Mouse (Mus musculus) midbrain, postnatal 0 days (tissue): Measurements from ENCODE around the gene Efcab11. TPM values are rescaled to one million over a fixed set of nuclear protein-coding genes. Genes with fewer than 3 reads are reported as not detected.

Source experiments
- ATAC-seq: fragments of 200-750 bp; cut with Nextera tagmentation; 2 replicates; pipeline ENCODE4 v1.8.0; 2017; ENCODE audit warnings: moderate number of reproducible peaks, mild to moderate bottlenecking, moderate TSS enrichment, moderate library complexity; ENCODE audit not compliant: low FRiP score
- DNase-seq: peaks from one replicate; pipeline ENCODE4 v3.0.0-alpha.2; 2015; ENCODE audit warnings: low spot score
- H3K27ac ChIP-seq: fragments of 300-500 bp; sonication (generic); 2 replicates; pipeline ENCODE4 v1.5.1; 2014; ENCODE audit warnings: low read depth, mild to moderate bottlenecking, low read length, mixed read lengths
- H3K27me3 ChIP-seq: fragments of 300-500 bp; sonication (generic); 2 replicates; pipeline ENCODE4 v1.6.1; 2014; ENCODE audit warnings: low read length, control low read depth, mixed read lengths; ENCODE audit not compliant: insufficient read depth
- H3K36me3 ChIP-seq: fragments of 300-500 bp; sonication (generic); 2 replicates; pipeline ENCODE4 v1.6.1; 2014; ENCODE audit warnings: low read length, control low read depth, mixed read lengths; ENCODE audit not compliant: insufficient read depth
- H3K4me1 ChIP-seq: fragments of 300-500 bp; sonication (generic); 2 replicates; pipeline ENCODE4 v1.6.1; 2014; ENCODE audit warnings: mild to moderate bottlenecking, control low read depth, antibody characterized with exemption, low read length, mixed read lengths; ENCODE audit not compliant: insufficient read depth
- H3K4me2 ChIP-seq: fragments of 300-500 bp; sonication (generic); 2 replicates; pipeline ENCODE4 v1.6.1; 2014; ENCODE audit warnings: low read depth, mild to moderate bottlenecking, low read length, mixed read lengths; ENCODE audit not compliant: poor library complexity, severe bottlenecking
- H3K4me3 ChIP-seq: fragments of 300-500 bp; sonication (generic); 2 replicates; pipeline ENCODE4 v1.5.1; 2014; ENCODE audit warnings: low read depth, mild to moderate bottlenecking, low read length, moderate library complexity
- H3K9ac ChIP-seq: fragments of 300-500 bp; sonication (generic); replicated peaks from 2 replicates; pipeline ENCODE4 v1.6.1; 2014; ENCODE audit warnings: mild to moderate bottlenecking, low read length, moderate library complexity, mixed read lengths; ENCODE audit not compliant: poor library complexity, severe bottlenecking
- H3K9me3 ChIP-seq: fragments of 300-500 bp; sonication (generic); 2 replicates; pipeline ENCODE4 v1.6.1; 2016; ENCODE audit warnings: low read length, control low read depth
- CTCF ChIP-seq: IDR thresholded peaks from 2 replicates; pipeline ENCODE4 v1.5.1; 2016; ENCODE audit warnings: antibody characterized with exemption, mild to moderate bottlenecking
- WGBS: fragments of 180-500 bp; shearing (Covaris S2); extraction: QIAGEN DNeasy Blood & Tissue Kit; methylation state at CpG from one replicate; pipeline ENCODE4 v1.1.7; 2014; 5-methylcytosine and 5-hydroxymethylcytosine counted together
- polyA plus RNA-seq: library from polyadenylated mRNA; unstranded; fragments of >200 nt; fragmentation: Nextera tagmentation; extraction: Ambion mirVana; gene quantifications from 2 replicates; pipeline ENCODE4 v1.2.1, GENCODE M21; 2015
- total RNA-seq: library from RNA; depleted of rRNA; stranded (reverse); fragments of >200 nt; gene quantifications from 2 replicates; pipeline ENCODE4 v1.2.3, GENCODE M21; 2014

Gene Efcab11
- total and polyA plus RNA-seq, 2 experiments from 2014 or later = 2.5 to 2.6 TPM

DNA sequence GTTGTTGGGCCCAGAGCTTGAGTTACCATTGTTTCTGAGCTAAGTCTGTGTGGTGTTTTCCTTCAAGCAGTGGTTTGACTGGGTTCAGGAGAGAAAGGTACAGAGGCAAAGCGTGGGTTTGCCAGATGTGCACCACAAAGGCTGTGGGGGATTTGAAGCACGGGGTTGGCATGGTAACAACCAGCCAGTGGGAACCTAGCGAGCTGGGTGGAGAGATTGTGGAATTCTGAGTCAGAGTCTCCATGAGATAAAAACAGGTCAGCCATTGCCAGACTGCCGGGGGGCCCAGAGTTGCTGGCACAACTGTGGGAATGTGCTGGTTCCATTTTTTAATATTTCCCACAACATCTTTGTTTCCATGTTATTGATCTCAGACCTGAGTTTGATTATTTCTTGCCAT, 202.6 kb downstream of the Efcab11 start:
- Histone ChIP-seq H3K27me3 (no peaks in the 10 kb centered on the region), H3K4me1 (no peaks in the 10 kb centered on the region), H3K9ac (no peak overlapping the region), H3K4me3 (no peak overlapping the region), H3K36me3 (no peaks in the 10 kb centered on the region), H3K9me3 (no peaks in the 10 kb centered on the region), H3K4me2 (no peak overlapping the region), H3K27ac (no peak overlapping the region)
- no peak for DNase-seq
- ATAC-seq = no peak
- no peak for TF ChIP-seq CTCF
- 26% methylated on average over 4 of the region's 4 CpGs for WGBS

GRCm38 (mm10) chr12:99671866-99672191, 212.4 kb downstream of the Efcab11 start:
- Histone ChIP-seq H3K36me3 (no peaks in the 10 kb centered on the region), H3K4me3 (no peak overlapping the region), H3K4me1 (peaks cover 10% of the 10 kb centered on the region), H3K27ac (no peak overlapping the region), H3K27me3 (no peaks in the 10 kb centered on the region), H3K9me3 (no peaks in the 10 kb centered on the region), H3K9ac (no peak overlapping the region), H3K4me2 (no peak overlapping the region)
- 62% methylated on average over 4 of the region's 4 CpGs for WGBS
- DNase-seq (peak; percentile 43), ATAC-seq (0 out of 2 replicates have a peak, but pooled peaks have one; percentile 10)
- no peak for TF ChIP-seq CTCF

- ATAC-seq (peak; percentile 44), DNase-seq (peak; percentile 72)
- Histone ChIP-seq H3K9ac (no peak overlapping the region), H3K4me2 (no peak overlapping the region), H3K9me3 (no peaks in the 10 kb centered on the region), H3K36me3 (no peaks in the 10 kb centered on the region), H3K4me1 (peaks cover 10% of the 10 kb centered on the region), H3K27ac (no peak overlapping the region), H3K4me3 (no peak overlapping the region), H3K27me3 (no peaks in the 10 kb centered on the region)
- 51% methylated on average over 12 of the region's 12 CpGs for WGBS
- no peak for TF ChIP-seq CTCF
Observed at GRCm38 (mm10) chr12:99671162-99671865, 212.9 kb downstream of the Efcab11 start.

- peak; percentile 20; the same call in 1 of the 2 replicates for ATAC-seq
- DNase-seq = peak; percentile 21
- peak overlapping the region; percentile 29 for H3K4me2 ChIP-seq
- H3K27me3 ChIP-seq = no peaks in the 10 kb centered on the region
- peaks cover 10% of the 10 kb centered on the region for H3K4me1 ChIP-seq
- no peak overlapping the region; the same call in 1 of the 2 replicates for H3K9ac ChIP-seq
- 51% methylated on average over 7 of the region's 7 CpGs for WGBS
- H3K9me3 ChIP-seq = no peaks in the 10 kb centered on the region
- no peak overlapping the region for H3K4me3 ChIP-seq
- no peak for TF ChIP-seq CTCF
- peak overlapping the region; percentile 38; the same call in 1 of the 2 replicates for H3K27ac ChIP-seq
- H3K36me3 ChIP-seq = no peaks in the 10 kb centered on the region
Observed at GRCm38 (mm10) chr12:99670762-99671152, 213.5 kb downstream of the Efcab11 start.

- Histone ChIP-seq H3K27me3 (no peaks in the 10 kb centered on the region), H3K4me3 (no peak overlapping the region), H3K9ac (no peak overlapping the region; the same call in 1 of the 2 replicates), H3K27ac (peak overlapping the region; percentile 38; the same call in 1 of the 2 replicates), H3K4me2 (peak overlapping the region; percentile 29), H3K36me3 (no peaks in the 10 kb centered on the region), H3K9me3 (no peaks in the 10 kb centered on the region), H3K4me1 (peaks cover 10% of the 10 kb centered on the region)
- DNase-seq (peak; percentile 40), ATAC-seq (peak; percentile 63)
- 49% methylated on average over 26 of the region's 26 CpGs for WGBS
- no peak for TF ChIP-seq CTCF
Observed at GRCm38 (mm10) chr12:99669976-99670761, 214.1 kb downstream of the Efcab11 start.
